Mouse (Mus musculus) MEL (cell line): Measurements from ENCODE around the gene Rhoh. TPM values are rescaled to one million over a fixed set of nuclear protein-coding genes. Genes with fewer than 3 reads are reported as not detected.

Source experiments
- DNase-seq: peaks from one replicate; pipeline ENCODE4 v3.0.0; 2011; ENCODE audit warnings: low read depth, low spot score
- H3K27ac ChIP-seq: 2 replicates; pipeline ENCODE4 v1.5.1; 2012; ENCODE audit warnings: low read depth, mild to moderate bottlenecking, control low read depth, low read length, moderate library complexity; ENCODE audit not compliant: control insufficient read depth
- H3K27me3 ChIP-seq, 2 experiments: fragments of 150-350 bp in 1 of 2; sonication (generic) in 1 of 2; 2 replicates each; pipeline ENCODE4 v1.6.1; 2012; ENCODE audit warnings: low read length in 2 of 2, mild to moderate bottlenecking in 2 of 2, improper control_type of control experiment in 1 of 2, moderate library complexity in 1 of 2; ENCODE audit not compliant: insufficient read depth in 2 of 2, control insufficient read depth in 1 of 2
- H3K36me3 ChIP-seq, 2 experiments: 2 replicates each; pipeline ENCODE4 v1.6.1; 2012 to 2014; ENCODE audit warnings: low read length in 2 of 2, improper control_type of control experiment in 1 of 2, inconsistent platforms in 1 of 2, mild to moderate bottlenecking in 1 of 2; ENCODE audit not compliant: insufficient read depth in 2 of 2, control insufficient read depth in 1 of 2
- H3K4me1 ChIP-seq, 2 experiments: fragments of 150-350 bp in 1 of 2; sonication (generic) in 1 of 2; 2 replicates each; pipeline ENCODE4 v1.6.1; 2012; ENCODE audit warnings: low read length in 2 of 2, improper control_type of control experiment in 1 of 2, mild to moderate bottlenecking in 1 of 2; ENCODE audit not compliant: insufficient read depth in 2 of 2, control insufficient read depth in 1 of 2
- H3K4me3 ChIP-seq, 2 experiments: fragments of 150-350 bp in 1 of 2; sonication (generic) in 1 of 2; 2 replicates each; pipeline ENCODE4 v1.5.1; 2012; ENCODE audit warnings: low read depth in 2 of 2, low read length in 2 of 2, mild to moderate bottlenecking in 2 of 2, moderate library complexity in 2 of 2, control low read depth in 1 of 2, improper control_type of control experiment in 1 of 2; ENCODE audit not compliant: control insufficient read depth in 1 of 2, insufficient read depth in 1 of 2
- H3K79me2 ChIP-seq: 2 replicates; pipeline ENCODE4 v1.6.1; 2012; ENCODE audit warnings: mild to moderate bottlenecking, low read length, moderate library complexity; ENCODE audit not compliant: control insufficient read depth, poor library complexity, insufficient read depth
- H3K9ac ChIP-seq: 2 replicates; pipeline ENCODE4 v1.6.1; 2012; ENCODE audit warnings: low read depth, mild to moderate bottlenecking, control low read depth, low read length, moderate library complexity; ENCODE audit not compliant: control insufficient read depth, poor library complexity, severe bottlenecking
- H3K9me3 ChIP-seq: fragments of 150-350 bp; sonication (generic); replicated peaks from 2 replicates; pipeline ENCODE4 v1.6.1; 2012; ENCODE audit warnings: mild to moderate bottlenecking, low read length, improper control_type of control experiment, moderate library complexity; ENCODE audit not compliant: insufficient read depth
- BHLHE40 ChIP-seq: IDR thresholded peaks from 2 replicates; pipeline ENCODE4 v1.6.1; 2012; ENCODE audit warnings: low read depth, mild to moderate bottlenecking, inconsistent platforms, low read length, improper control_type of control experiment, borderline replicate concordance
- CTCF ChIP-seq, 3 experiments: IDR thresholded peaks in 2 of 3; conservative IDR thresholded peaks in 1 of 3; 2 replicates each; pipeline ENCODE4 v1.5.1; 2011 to 2012; ENCODE audit warnings: low read length in 3 of 3, low read depth in 2 of 3, mild to moderate bottlenecking in 2 of 3, improper control_type of control experiment in 1 of 3, inconsistent platforms in 1 of 3, mixed read lengths in 1 of 3, moderate library complexity in 1 of 3; ENCODE audit not compliant: control insufficient read depth in 1 of 3, insufficient read depth in 1 of 3, poor library complexity in 1 of 3, severe bottlenecking in 1 of 3
- E2F4 ChIP-seq: IDR thresholded peaks from 2 replicates; pipeline ENCODE4 v1.6.1; 2011; ENCODE audit warnings: low read depth, low read length, improper control_type of control experiment, borderline replicate concordance
- EP300 ChIP-seq, 2 experiments: IDR thresholded peaks; 2 replicates each; pipeline ENCODE4 v1.6.1; 2011; ENCODE audit warnings: improper control_type of control experiment in 2 of 2, low read length in 2 of 2, low read depth in 1 of 2, mild to moderate bottlenecking in 1 of 2
- ETS1 ChIP-seq: IDR thresholded peaks from 2 replicates; pipeline ENCODE4 v1.6.1; 2012; ENCODE audit warnings: low read depth, mild to moderate bottlenecking, inconsistent platforms, low read length, improper control_type of control experiment, moderate library complexity
- GABPA ChIP-seq: IDR thresholded peaks from 2 replicates; pipeline ENCODE4 v1.6.1; 2012; ENCODE audit warnings: low read depth, mild to moderate bottlenecking, inconsistent platforms, low read length, improper control_type of control experiment, moderate library complexity
- GATA1 ChIP-seq: IDR thresholded peaks from 2 replicates; pipeline ENCODE4 v1.6.1; 2011; ENCODE audit warnings: low read depth, low read length, improper control_type of control experiment
- MAZ ChIP-seq: IDR thresholded peaks from 2 replicates; pipeline ENCODE4 v1.6.1; 2012; ENCODE audit warnings: low read depth, mild to moderate bottlenecking, inconsistent platforms, low read length, improper control_type of control experiment
- MXI1 ChIP-seq: IDR thresholded peaks from 2 replicates; pipeline ENCODE4 v1.6.1; 2011; ENCODE audit warnings: mild to moderate bottlenecking, low read depth, low read length, improper control_type of control experiment
- MYB ChIP-seq: IDR thresholded peaks from 2 replicates; pipeline ENCODE4 v1.6.1; 2011; ENCODE audit warnings: mild to moderate bottlenecking, low read depth, low read length, improper control_type of control experiment
- NELFE ChIP-seq: IDR thresholded peaks from 2 replicates; pipeline ENCODE4 v1.6.1; 2011; ENCODE audit warnings: low read depth, low read length, improper control_type of control experiment
- NRF1 ChIP-seq: IDR thresholded peaks from 2 replicates; pipeline ENCODE4 v1.6.1; 2014; ENCODE audit warnings: low read depth, mild to moderate bottlenecking, inconsistent platforms, low read length, improper control_type of control experiment, moderate library complexity; ENCODE audit not compliant: poor library complexity, insufficient read depth, severe bottlenecking
- RCOR1 ChIP-seq: IDR thresholded peaks from 2 replicates; pipeline ENCODE4 v1.6.1; 2012; ENCODE audit warnings: low read depth, mild to moderate bottlenecking, inconsistent platforms, low read length, improper control_type of control experiment
- TAL1 ChIP-seq: IDR thresholded peaks from 2 replicates; pipeline ENCODE4 v1.6.1; 2012; ENCODE audit warnings: mild to moderate bottlenecking, inconsistent platforms, low read length, moderate library complexity, mixed read lengths
- TBP ChIP-seq: IDR thresholded peaks from 2 replicates; pipeline ENCODE4 v1.8.0; 2011; ENCODE audit warnings: low read depth, low read length, improper control_type of control experiment
- TCF12 ChIP-seq: IDR thresholded peaks from 2 replicates; pipeline ENCODE4 v1.6.1; 2014; ENCODE audit warnings: low read depth, mild to moderate bottlenecking, inconsistent platforms, low read length, improper control_type of control experiment, moderate library complexity
- UBTF ChIP-seq: IDR thresholded peaks from 2 replicates; pipeline ENCODE4 v1.6.1; 2012; ENCODE audit warnings: low read depth, mild to moderate bottlenecking, inconsistent platforms, low read length, improper control_type of control experiment, moderate library complexity, borderline replicate concordance; ENCODE audit not compliant: insufficient read depth
- USF1 ChIP-seq: IDR thresholded peaks from 2 replicates; pipeline ENCODE4 v1.6.1; 2014; ENCODE audit warnings: low read depth, mild to moderate bottlenecking, inconsistent platforms, low read length, improper control_type of control experiment, moderate library complexity
- ZC3H11A ChIP-seq: IDR thresholded peaks from 2 replicates; pipeline ENCODE4 v1.6.1; 2012; ENCODE audit warnings: low read depth, mild to moderate bottlenecking, inconsistent platforms, low read length, improper control_type of control experiment
- ZKSCAN1 ChIP-seq: IDR thresholded peaks from 2 replicates; pipeline ENCODE4 v1.6.1; 2012; ENCODE audit warnings: low read depth, mild to moderate bottlenecking, inconsistent platforms, low read length, improper control_type of control experiment, moderate library complexity
- ZMIZ1 ChIP-seq: IDR thresholded peaks from 2 replicates; pipeline ENCODE4 v1.6.1; 2012; ENCODE audit warnings: low read depth, mild to moderate bottlenecking, inconsistent platforms, low read length, improper control_type of control experiment, moderate library complexity
- ZNF384 ChIP-seq: IDR thresholded peaks from 2 replicates; pipeline ENCODE4 v1.6.1; 2012; ENCODE audit warnings: low read depth, mild to moderate bottlenecking, inconsistent platforms, low read length, improper control_type of control experiment
- polyA plus RNA-seq, 2 experiments: library from polyadenylated mRNA; stranded (reverse) in 1 of 2; unstranded in 1 of 2; fragments of >175 nt in 1 of 2; fragments of >200 nt in 1 of 2; gene quantifications; 2 replicates each; pipeline versions ENCODE4 v1.2.1 to v1.2.4; 2012; ENCODE audit warnings: low replicate concordance in 2 of 2, low read depth in 1 of 2; ENCODE audit not compliant: insufficient read length in 2 of 2, insufficient read depth in 1 of 2, missing spikeins in 1 of 2
- total RNA-seq: library from RNA; depleted of rRNA; stranded (reverse); fragments of 300-350 nt; gene quantifications from 2 replicates; pipeline ENCODE4 v1.2.3, GENCODE M21; 2012

Gene Rhoh
- total and polyA plus RNA-seq, 3 experiments: 0.15 to 0.31 TPM; not detected in 1

GRCm38 (mm10) chr5:65878367-65878766 is 17.4 kb downstream of the Rhoh start:
- H3K9me3 ChIP-seq: no peaks in the 10 kb centered on the region
- H3K27me3 ChIP-seq: no peaks in the 10 kb centered on the region
- peaks cover 0 to 41% of the 10 kb centered on the region in 2 experiments; a peak in 2 of 4 replicates for H3K36me3 ChIP-seq
- H3K27ac ChIP-seq: no peak overlapping the region
- TF ChIP-seq TBP (no peak), E2F4 (no peak), BHLHE40 (peak; percentile 57; the same call in 1 of the 2 replicates), MAZ (no peak), GATA1 (peak; percentile 77), USF1 (peak; percentile 62), ZMIZ1 (no peak), RCOR1 (peak; percentile 78), ETS1 (0 out of 2 replicates have a peak, but pooled peaks have one; percentile 24), TCF12 (peak; percentile 35; the same call in 1 of the 2 replicates), ZNF384 (peak; percentile 81), ZKSCAN1 (no peak), NRF1 (no peak), MXI1 (no peak), ZC3H11A (no peak), CTCF (IDR thresholded peaks at IDR 0.05 in 2 of 3, conservative IDR thresholded peaks at IDR 0.05 in 1 of 3; ENCODE audit: control insufficient read depth in 1 of 3, insufficient read depth in 1 of 3, low read depth in 2 of 3, low read length in 3 of 3, poor library complexity in 1 of 3, severe bottlenecking in 1 of 3) (no peak), EP300 (IDR thresholded peaks at IDR 0.05; ENCODE audit: low read depth in 1 of 2, low read length in 2 of 2) (peak in 1 of 2 experiments; percentile 51; a peak in 1 of 4 replicates), NELFE (no peak), TAL1 (no peak), UBTF (no peak), MYB (no peak), GABPA (no peak)
- H3K4me1 ChIP-seq: peaks cover 20 to 44% of the 10 kb centered on the region in 2 experiments
- no peak overlapping the region for H3K9ac ChIP-seq
- DNase-seq: no peak
- no peaks in the 10 kb centered on the region for H3K79me2 ChIP-seq
- H3K4me3 ChIP-seq: no peak overlapping the region
